Mouse (Mus musculus) intestine, postnatal 0 days (tissue): Measurements from ENCODE around the gene Krtap5-2. TPM values are rescaled to one million over a fixed set of nuclear protein-coding genes. Genes with fewer than 3 reads are reported as not detected.
"Not testable (repeated sequence)": the region's sequence is repeated elsewhere in the genome, so short reads cannot be mapped to it uniquely, and the experiment has no call there.

Experiments
- ATAC-seq: fragments of 200-750 bp; cut with Nextera tagmentation; 2 replicates; pipeline ENCODE4 v1.8.0; 2017; ENCODE audit warnings: mild to moderate bottlenecking, moderate TSS enrichment, moderate library complexity
- H3K27ac ChIP-seq: fragments of 300-500 bp; sonication (generic); 2 replicates; pipeline ENCODE4 v1.5.1; 2014; ENCODE audit warnings: mild to moderate bottlenecking, low read depth, low read length, moderate library complexity
- H3K27me3 ChIP-seq: fragments of 300-500 bp; sonication (generic); replicated peaks from 2 replicates; pipeline ENCODE4 v1.6.1; 2014; ENCODE audit warnings: low read length, mixed read lengths; ENCODE audit not compliant: control insufficient read depth, insufficient read depth
- H3K36me3 ChIP-seq: fragments of 300-500 bp; sonication (generic); 2 replicates; pipeline ENCODE4 v1.6.1; 2014; ENCODE audit warnings: mild to moderate bottlenecking, moderate library complexity; ENCODE audit not compliant: control insufficient read depth, insufficient read depth
- H3K4me1 ChIP-seq: fragments of 300-500 bp; sonication (generic); replicated peaks from 2 replicates; pipeline ENCODE4 v1.6.1; 2014; ENCODE audit warnings: antibody characterized with exemption, low read length, mixed read lengths; ENCODE audit not compliant: control insufficient read depth, insufficient read depth
- H3K4me2 ChIP-seq: fragments of 300-500 bp; sonication (generic); replicated peaks from 2 replicates; pipeline ENCODE4 v1.6.1; 2014; ENCODE audit warnings: low read depth, mild to moderate bottlenecking, moderate library complexity
- H3K4me3 ChIP-seq: fragments of 300-500 bp; sonication (generic); 2 replicates; pipeline ENCODE4 v1.5.1; 2014; ENCODE audit warnings: low read depth, low read length
- H3K9ac ChIP-seq: fragments of 300-500 bp; sonication (generic); 2 replicates; pipeline ENCODE4 v1.6.1; 2014; ENCODE audit warnings: mild to moderate bottlenecking, low read depth, low read length
- H3K9me3 ChIP-seq: fragments of 300-500 bp; sonication (generic); 2 replicates; pipeline ENCODE4 v1.6.1; 2016; ENCODE audit warnings: mixed run types; ENCODE audit not compliant: control insufficient read depth
- CTCF ChIP-seq: sonication (generic); IDR thresholded peaks from 2 replicates; pipeline ENCODE4 v1.5.1; 2016; ENCODE audit warnings: low read depth, mild to moderate bottlenecking, control low read depth, antibody characterized with exemption, moderate library complexity
- WGBS: fragments of 180-500 bp; shearing (Covaris S2); extraction: QIAGEN DNeasy Blood & Tissue Kit; methylation state at CpG from one replicate; pipeline ENCODE4 v1.1.7; 2014; 5-methylcytosine and 5-hydroxymethylcytosine counted together
- polyA plus RNA-seq: library from polyadenylated mRNA; unstranded; fragments of >200 nt; fragmentation: Nextera tagmentation; extraction: Ambion mirVana; gene quantifications from 2 replicates; pipeline ENCODE4 v1.2.1, GENCODE M21; 2015

Gene Krtap5-2
- polyA plus RNA-seq = not detected in 2 replicates

GRCm38 (mm10) chr7:142175905-142176304, at the start of gene Krtap5-2:
TSS of gene Krtap5-2 (minus strand) at chr7:142176005.
- not testable (repeated sequence) for ATAC-seq, H3K4me1 ChIP-seq, H3K9me3 ChIP-seq, H3K27ac ChIP-seq, H3K9ac ChIP-seq, H3K36me3 ChIP-seq, H3K4me3 ChIP-seq, H3K27me3 ChIP-seq, H3K4me2 ChIP-seq

DNA sequence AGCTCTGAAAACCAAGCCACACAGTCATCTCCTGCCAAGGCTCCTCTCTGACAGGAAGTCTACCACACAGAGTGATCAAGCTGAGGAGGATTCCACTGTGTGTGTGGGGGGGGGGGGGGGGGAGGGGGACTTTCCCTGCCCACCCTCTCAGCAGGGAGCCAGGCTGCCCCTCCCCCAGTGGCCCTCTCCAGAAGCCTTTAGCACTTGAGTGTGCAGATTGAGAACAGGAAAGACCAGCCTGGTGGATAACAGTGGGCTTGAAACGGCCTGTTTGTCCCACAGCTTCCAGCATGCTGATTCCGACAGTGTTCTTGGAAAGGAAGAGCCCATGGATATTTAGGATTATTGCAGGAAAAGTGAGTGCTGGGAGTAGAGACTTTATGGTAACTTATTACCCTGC, 48.7 kb upstream of the Krtap5-2 start:
- H3K9me3 ChIP-seq = no peaks in the 10 kb centered on the region

GRCm38 (mm10) chr7:142212136-142212535, 36.3 kb upstream of the Krtap5-2 start:
- not testable (repeated sequence) for ATAC-seq, H3K4me3 ChIP-seq, H3K4me2 ChIP-seq, H3K27ac ChIP-seq, H3K9me3 ChIP-seq, H3K27me3 ChIP-seq, H3K36me3 ChIP-seq, H3K9ac ChIP-seq, H3K4me1 ChIP-seq
- WGBS = 76% methylated on average over 1 of the region's 1 CpGs

More for the DNA sequence above, 48.7 kb upstream of the Krtap5-2 start:
- no peaks in the 10 kb centered on the region; the same call in 1 of the 2 replicates for H3K27me3 ChIP-seq
- H3K9ac ChIP-seq = no peak overlapping the region
- TF ChIP-seq CTCF = no peak
- no peak for ATAC-seq
- H3K27ac ChIP-seq = no peak overlapping the region
- H3K4me1 ChIP-seq = no peaks in the 10 kb centered on the region
- H3K36me3 ChIP-seq = no peaks in the 10 kb centered on the region
- no peak overlapping the region for H3K4me2 ChIP-seq
- WGBS = 39% methylated on average over 2 of the region's 2 CpGs
- H3K4me3 ChIP-seq = no peak overlapping the region

GRCm38 (mm10) chr7:142211559-142211958, 35.8 kb upstream of the Krtap5-2 start, which contains the start of gene Gm7579:
TSS of gene Gm7579 (plus strand) at chr7:142211859.
- WGBS = 63% methylated on average over 1 of the region's 1 CpGs
- no peak within 1 kb of the TSS for H3K4me2 ChIP-seq
- no peak within 1 kb of the TSS for H3K27ac ChIP-seq
- H3K36me3 ChIP-seq = no peaks in the 10 kb centered on the region
- no peaks in the 10 kb centered on the region for H3K4me1 ChIP-seq
- no peaks in the 10 kb centered on the region for H3K27me3 ChIP-seq
- ATAC-seq = no peak
- H3K9ac ChIP-seq = no peak within 1 kb of the TSS
- H3K9me3 ChIP-seq = no peaks in the 10 kb centered on the region
- no peak for TF ChIP-seq CTCF
- H3K4me3 ChIP-seq = no peak within 1 kb of the TSS

DNA sequence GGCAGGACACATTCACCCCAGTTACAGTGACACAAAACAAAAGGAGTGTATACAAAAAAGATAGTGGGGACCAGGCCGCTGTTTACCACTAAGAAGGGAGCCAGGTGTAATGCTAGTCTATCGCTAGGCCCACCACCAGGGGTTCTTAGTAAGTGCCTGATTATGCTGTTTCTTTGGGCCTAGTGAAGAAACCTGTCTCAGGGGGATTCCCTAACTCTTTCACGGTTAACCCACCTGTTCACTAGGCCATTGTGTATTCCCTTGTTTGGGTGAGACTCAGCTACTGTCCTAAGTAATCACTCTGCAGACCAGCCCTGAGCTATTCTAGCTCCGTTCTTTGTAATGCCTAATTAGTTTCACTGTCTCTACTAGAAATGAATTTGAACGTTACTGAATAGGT, 31.1 kb upstream of the Krtap5-2 start:
- H3K27me3 ChIP-seq, H3K27ac ChIP-seq, H3K4me2 ChIP-seq, H3K4me3 ChIP-seq, H3K9me3 ChIP-seq, H3K9ac ChIP-seq, H3K4me1 ChIP-seq, ATAC-seq, H3K36me3 ChIP-seq: not testable (repeated sequence)
- WGBS = 83% methylated on average over 5 of the region's 5 CpGs

- ATAC-seq = peak; percentile 94
- H3K4me1 ChIP-seq = no peaks in the 10 kb centered on the region
- no peak for TF ChIP-seq CTCF
Measured at GRCm38 (mm10) chr7:142205488-142205887, 29.7 kb upstream of the Krtap5-2 start.

DNA sequence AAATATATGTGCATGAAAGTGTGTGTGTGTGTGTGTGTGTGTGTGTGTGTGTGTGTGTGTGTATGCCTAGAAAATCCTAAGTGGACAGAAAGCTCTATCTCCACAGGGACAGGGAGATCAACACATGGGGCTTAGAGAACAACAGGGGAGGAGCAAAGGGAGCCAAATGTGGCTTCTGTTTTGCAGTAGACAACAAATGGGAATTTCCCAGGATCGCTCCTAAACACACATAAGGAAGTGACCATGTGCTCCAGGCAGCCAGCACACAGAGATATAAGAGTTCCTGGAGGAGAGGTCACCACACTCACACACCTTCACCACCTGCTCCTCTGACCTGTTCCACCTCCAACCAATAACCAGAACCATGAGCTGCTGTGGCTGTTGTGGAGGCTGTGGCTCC, 25.3 kb upstream of the Krtap5-2 start, which contains the start of gene Krtap5-3:
Gene Krtap5-3, plus strand, starts transcription at position 301 of the 400 bp plus-strand sequence.
- no peak for ATAC-seq
- Histone ChIP-seq H3K9me3 (no peaks in the 10 kb centered on the region), H3K27ac (no peak within 1 kb of the TSS), H3K4me3 (no peak within 1 kb of the TSS), H3K4me1 (no peaks in the 10 kb centered on the region), H3K27me3 (peaks cover 3% of the 10 kb centered on the region; the same call in 1 of the 2 replicates), H3K9ac (no peak within 1 kb of the TSS), H3K4me2 (no peak within 1 kb of the TSS), H3K36me3 (no peaks in the 10 kb centered on the region)
- 35% methylated on average over 1 of the region's 1 CpGs for WGBS
- TF ChIP-seq CTCF = no peak

More at GRCm38 (mm10) chr7:142205488-142205887, 29.7 kb upstream of the Krtap5-2 start:
- peaks cover 3% of the 10 kb centered on the region; the same call in 1 of the 2 replicates for H3K27me3 ChIP-seq
- H3K27ac ChIP-seq = no peak overlapping the region
- no peaks in the 10 kb centered on the region for H3K36me3 ChIP-seq
- no peaks in the 10 kb centered on the region for H3K9me3 ChIP-seq
- no peak overlapping the region for H3K4me2 ChIP-seq
- no peak overlapping the region for H3K4me3 ChIP-seq
- no peak overlapping the region for H3K9ac ChIP-seq
